Mouse (Mus musculus): ENCODE results near the gene 4930578G10Rik.

GRCm38 (mm10) chr4:42876586-42877291 lies 141.4 kb downstream of the 4930578G10Rik start:
- TF ChIP-seq POLR2A (IDR thresholded peaks at IDR 0.05; ENCODE audit: borderline replicate concordance, extremely low read depth, low read depth, low read length) (no peak), CTCF (IDR thresholded peaks at IDR 0.05; ENCODE audit: insufficient read depth, low read length) (peak; percentile 56)

Measured in lung, adult 2 months (tissue).